Mouse (Mus musculus): ENCODE data around the gene Dcaf10.

DNA sequence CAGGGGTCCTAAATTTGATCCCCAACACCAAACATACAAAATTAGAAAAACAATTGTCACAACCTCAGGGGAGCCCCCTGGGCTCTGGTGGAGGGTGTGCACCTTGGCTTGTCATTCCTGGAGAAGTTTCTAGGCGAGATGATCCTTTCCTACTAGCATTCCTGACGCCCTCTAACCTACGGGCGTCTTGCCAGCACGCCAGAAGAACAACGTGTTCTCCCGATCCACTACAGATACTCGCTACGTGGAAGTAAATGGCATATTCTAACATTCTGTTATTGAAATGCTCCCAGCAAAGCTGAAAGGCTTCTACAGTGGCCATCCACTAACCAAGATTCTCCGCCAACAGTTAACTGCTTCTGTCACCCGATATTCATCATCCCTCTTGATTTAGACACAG is 50.7 kb downstream of the Dcaf10 start:
- TF ChIP-seq CTCF (IDR thresholded peaks at IDR 0.05; ENCODE audit: low read depth): no peak
- TF ChIP-seq EP300 (IDR thresholded peaks at IDR 0.05; ENCODE audit: low read depth): no peak

Data from liver, embryonic 14.5 days (tissue).